Mouse (Mus musculus) lung, postnatal 0 days (tissue): ENCODE measurements around the gene Mgat5.

ENCODE experiments used
- CTCF ChIP-seq: IDR thresholded peaks from 2 replicates; pipeline ENCODE4 v1.5.1; 2016; ENCODE audit warnings: antibody characterized with exemption, mild to moderate bottlenecking
- EP300 ChIP-seq: IDR thresholded peaks from 2 replicates; pipeline ENCODE4 v1.6.1; 2016; ENCODE audit warnings: antibody characterized with exemption, mild to moderate bottlenecking, control low read depth

- TF ChIP-seq CTCF: no peak
- TF ChIP-seq EP300: no peak
These were observed 331.6 kb downstream of the Mgat5 start for GRCm38 (mm10) chr1:127536448-127536847.
